Mouse (Mus musculus) kidney, adult 8-10 months (tissue): ENCODE results near the gene Calr4.
A peak's percentile ranks its signal among the peaks of the same experiment; 100 is the strongest.

Experiments
- DNase-seq, 2 experiments: peaks; one replicate each; pipeline ENCODE4 v3.0.0; 2022

The Calr4 gene

DNA sequence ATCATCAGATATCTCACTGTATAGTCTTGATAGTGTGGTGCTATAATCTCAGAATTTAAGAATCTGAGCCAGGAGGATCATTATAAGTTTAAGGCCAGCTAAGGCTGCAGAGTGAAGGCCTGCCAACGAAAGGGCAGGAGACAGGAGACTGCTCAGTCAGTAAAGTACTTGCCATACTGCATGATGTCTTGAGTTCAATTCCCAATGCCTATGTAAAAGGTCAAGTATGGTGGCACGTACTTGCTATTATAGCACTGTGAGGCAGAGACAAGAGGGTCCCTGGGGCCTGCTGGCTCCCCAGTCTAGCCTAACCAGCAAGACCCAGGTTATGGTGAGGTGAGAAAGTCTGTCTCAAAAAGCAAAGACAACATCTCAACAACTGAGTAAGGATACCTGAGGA lies at the start of gene Calr4:
Gene Calr4, plus strand, starts transcription at position 301 of the 400 bp plus-strand sequence.
- no peak for DNase-seq

DNA sequence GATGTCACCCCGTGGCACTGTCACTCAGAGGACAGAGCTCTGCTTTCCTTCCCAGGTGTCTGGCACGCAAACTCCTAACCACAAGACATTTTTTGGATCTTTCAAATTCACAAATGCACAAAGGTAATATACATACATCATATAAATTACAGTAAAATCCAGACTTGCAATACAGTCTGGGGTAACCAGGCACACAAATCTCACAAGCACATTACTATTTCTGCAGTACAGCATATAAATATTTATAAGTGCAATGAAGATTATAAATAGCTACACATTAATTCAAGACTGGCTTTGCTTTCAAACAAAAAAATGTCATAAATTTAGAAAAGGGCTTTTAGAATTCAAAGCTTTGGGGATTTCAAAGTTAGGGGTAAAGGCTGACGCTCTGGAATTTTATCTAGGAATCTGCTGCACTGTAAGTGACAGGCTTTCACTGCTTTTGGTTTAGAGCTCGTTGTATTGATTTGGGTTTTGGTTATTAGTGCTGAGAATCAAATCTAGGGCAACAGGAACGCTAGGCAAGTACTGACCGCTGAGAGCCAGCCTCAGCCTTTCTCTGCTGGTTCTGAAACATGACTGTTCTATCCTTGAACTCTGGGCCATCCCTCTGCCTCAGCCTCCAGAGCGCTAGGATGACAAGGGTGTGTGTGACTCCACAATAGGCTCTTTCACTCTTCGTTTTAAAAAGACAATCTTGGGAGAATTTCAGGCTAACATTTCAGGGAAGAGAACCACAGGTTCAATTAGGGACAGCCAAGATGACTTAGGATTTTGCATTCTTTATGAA lies 48.5 kb upstream of the Calr4 start:
- no peak for DNase-seq

DNA sequence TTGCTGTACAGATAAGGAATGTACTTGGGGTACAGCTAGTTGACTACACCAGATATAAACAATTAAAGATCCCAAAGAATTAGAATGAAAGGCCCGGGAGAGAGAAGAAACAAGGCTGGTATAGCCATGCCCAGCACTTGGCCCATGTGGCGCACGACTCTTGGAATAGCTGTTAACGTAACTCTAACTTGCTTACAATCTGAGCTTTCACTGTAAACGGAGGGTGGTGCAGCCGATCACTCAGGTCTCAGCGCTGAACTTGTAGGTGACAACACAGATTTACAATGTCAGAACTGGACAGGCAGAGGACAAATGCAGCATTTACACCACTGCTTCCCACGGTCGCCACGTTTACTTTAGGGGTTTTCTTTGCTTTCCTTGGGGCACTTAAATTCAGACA lies 42.7 kb upstream of the Calr4 start:
- no peak for DNase-seq

- no peak for DNase-seq
Observed at GRCm38 (mm10) chr4:109193886-109194285, 40.4 kb upstream of the Calr4 start.

DNA sequence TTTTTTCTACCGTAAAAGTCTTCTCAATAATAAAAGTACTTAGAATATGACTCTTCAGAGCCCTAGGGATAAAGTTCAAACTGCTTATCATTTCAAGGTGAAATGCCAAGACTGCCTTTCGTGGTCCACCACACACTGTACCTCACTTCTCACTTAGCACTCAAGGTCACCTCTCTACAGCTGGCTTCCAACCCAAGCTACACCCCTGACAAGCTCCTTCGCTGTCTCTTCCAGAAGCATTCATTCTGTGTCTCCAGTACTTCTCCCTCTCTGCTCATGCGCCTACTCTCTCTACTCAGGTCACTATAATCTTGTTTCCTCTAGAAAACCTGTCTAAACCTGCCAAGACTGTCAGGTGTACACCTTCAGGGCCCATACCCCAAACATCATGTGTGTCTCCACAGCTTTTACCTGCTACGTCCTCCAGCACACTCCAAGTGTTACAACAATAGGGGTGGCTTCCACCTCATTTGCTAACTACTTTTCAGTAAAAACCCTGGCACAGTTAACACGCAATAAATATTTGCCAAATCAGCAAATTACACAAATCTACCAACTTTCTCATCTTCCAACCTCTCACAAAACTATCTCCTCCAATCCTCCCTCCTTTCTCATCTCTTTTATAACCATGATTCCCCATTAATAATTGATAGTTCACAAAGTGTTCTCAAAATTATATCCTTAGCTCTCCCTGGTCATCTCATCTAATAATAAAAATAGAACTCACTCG lies 38.2 kb upstream of the Calr4 start:
- peak in 1 of 2 experiments; percentile 40 for DNase-seq

GRCm38 (mm10) chr4:109199069-109199468 lies 35.2 kb upstream of the Calr4 start:
- DNase-seq = no peak

- DNase-seq = peak; percentile 96 to 98
Observed at GRCm38 (mm10) chr4:109201582-109202424, 32.5 kb upstream of the Calr4 start, which contains the start of gene Osbpl9. Gene Osbpl9, minus strand, starts transcription at chr4:109202272.

DNA sequence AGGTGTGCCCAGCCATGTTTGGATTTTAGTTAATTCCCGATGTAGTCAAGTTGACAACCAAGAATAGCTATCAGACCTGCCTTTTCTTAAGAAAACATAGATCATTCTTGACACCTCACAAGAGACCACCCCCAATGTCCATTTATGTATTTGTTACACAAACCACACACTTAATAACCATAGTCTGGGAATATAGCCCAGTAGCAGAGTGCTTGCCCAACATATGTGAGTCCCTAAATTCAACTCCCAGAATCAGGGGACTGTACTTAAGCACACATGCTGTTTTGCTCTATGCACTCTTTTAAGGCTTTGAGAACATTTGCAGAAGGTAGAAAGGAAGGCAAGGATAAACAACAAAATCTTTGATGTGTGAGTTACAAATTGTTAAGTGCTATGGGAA lies 30.4 kb upstream of the Calr4 start:
- DNase-seq = no peak

DNA sequence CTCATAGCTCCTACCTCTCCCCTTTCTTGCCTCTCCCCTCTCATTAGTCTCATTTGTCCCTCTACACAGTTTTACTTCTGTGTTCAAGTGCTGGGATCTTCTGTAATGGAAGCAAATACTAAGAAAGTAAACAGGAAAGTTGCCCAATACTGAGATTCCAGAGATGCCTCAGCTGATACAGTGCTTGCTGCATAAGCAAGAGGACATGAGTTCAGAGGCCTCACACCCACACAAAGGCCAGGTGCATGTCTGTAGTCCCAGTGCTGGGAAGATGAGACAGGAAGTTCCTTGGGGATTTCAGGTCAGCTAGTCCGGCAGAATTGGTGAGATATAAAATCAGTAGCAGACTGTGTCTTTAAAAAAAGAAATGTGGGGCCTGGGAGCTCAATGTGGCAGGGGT lies 29.9 kb upstream of the Calr4 start:
- DNase-seq = no peak

DNA sequence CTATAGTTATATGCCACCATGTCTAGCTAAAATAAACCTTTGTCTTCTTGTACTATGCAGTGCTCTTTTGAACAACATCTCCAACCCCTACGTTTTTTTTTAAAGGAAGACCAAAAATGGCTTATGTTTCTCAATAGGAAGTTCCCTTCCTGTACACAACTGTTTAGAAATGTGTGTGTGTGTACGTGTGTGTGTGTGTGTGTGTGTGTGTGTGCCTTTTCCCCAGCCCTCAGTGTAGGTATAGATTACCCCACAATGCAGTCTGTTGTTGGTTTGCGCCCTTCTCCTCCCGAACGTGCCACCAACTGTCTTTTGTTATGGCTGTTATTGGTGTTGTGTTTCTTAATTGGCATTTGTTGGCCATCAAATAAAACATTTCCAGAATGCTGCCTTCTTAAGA lies 26.8 kb upstream of the Calr4 start:
- DNase-seq = no peak

DNA sequence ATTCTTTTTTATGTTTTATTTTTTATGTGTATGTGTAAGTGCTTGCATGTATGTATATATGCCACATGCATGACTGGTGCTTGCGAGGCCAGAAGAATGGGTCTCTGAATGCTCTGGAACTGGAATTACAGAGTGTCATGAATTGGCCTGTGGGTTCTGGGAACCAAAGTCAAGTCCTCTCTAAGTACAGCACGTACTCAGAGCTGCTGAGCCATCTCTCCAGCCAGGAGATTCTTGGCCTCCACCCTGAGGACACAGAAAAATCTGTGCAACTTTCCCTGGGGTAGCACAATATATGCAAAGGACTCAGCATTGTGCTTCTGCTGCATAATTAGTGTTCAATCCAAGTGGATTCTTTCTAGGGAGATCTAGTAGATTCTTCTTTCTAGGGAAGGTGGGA lies 24.0 kb upstream of the Calr4 start:
- DNase-seq = no peak

GRCm38 (mm10) chr4:109210881-109211280 lies 23.4 kb upstream of the Calr4 start:
- DNase-seq = no peak

DNA sequence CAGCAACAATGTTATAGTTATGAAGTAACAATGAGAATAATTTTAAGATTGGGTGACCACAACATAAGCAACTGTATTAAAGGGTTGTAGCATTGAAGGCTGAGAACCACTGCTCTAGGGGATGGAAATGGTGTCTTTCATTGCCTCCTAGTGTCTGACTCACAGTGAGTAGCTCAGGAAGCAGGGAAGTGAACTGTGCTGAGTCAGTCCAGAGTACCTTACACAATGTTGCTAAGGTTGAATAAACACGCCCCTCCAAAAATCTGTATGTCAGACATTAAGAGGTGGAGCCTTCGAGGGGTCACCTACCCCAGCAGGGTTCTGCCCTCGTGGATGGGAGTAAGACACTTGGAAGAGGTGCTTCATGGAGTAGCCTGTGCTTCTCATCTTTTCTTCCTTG lies 20.3 kb upstream of the Calr4 start:
- DNase-seq = no peak

DNA sequence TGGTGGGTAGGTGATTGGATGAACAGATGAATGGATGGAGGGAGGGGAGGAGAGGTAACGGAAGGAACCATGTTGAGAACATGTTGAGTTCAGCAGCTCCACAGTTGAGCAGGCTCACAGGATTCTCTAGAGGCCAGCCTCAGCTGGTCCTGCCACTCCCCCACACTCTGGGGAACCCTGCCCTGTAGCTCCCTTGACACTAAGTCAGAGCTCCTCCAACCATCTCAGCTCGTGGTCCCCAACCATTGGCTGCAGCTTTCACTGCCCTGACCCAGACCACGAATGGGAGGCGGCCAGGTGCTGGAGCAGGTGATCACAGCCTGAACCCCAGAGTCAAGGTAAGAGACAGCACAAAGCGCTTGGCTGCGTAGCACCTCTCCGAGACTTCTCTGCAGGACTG lies 16.3 kb upstream of the Calr4 start:
- no peak for DNase-seq

DNA sequence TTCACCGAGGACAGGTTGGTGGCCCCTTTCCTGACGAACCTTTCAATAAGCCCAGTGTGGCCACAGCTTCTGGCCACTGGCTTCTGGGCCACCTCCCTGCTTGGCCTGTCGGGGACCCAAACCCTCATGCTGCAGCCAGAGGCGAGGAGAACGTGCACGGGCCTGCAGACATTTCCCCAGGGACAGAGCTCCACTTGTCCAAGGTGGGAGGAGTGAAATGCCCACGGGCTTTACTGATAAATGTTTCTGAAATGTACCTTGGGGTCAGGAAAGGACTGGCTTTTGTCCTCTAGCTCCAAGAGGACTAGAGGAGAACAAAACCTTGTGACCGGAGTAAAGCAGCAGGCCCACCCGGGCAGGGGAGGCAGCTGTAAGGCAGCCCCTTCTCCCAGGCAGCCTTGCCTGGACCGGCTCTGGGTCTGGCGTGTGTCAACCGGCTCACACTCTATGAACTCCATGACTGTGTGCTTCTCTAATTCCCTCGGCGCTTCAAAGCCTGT lies 13.8 kb upstream of the Calr4 start:
- no peak for DNase-seq

DNA sequence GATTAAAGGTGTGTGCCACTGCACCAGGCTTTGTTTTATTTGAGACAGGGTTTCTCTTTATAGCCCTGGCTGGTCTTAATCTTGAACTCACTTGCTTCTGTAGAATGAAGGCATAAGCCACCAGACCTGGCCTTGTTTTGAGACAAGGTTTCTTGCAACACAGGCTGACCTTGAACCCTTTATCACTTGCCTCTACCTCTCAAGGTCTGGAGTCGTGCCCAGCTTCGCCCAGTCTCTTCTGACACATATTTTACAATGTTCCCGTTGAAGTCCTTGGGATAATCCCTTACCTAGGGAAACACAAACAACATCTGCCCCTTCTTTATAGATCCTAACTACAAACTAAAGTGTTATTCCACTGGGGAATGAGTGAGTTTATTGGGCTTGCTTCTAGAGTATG lies 12.3 kb upstream of the Calr4 start:
- no peak for DNase-seq

GRCm38 (mm10) chr4:109224762-109225552 lies 9.3 kb upstream of the Calr4 start:
- DNase-seq = no peak

GRCm38 (mm10) chr4:109225606-109226005 lies 8.7 kb upstream of the Calr4 start:
- DNase-seq = no peak

DNA sequence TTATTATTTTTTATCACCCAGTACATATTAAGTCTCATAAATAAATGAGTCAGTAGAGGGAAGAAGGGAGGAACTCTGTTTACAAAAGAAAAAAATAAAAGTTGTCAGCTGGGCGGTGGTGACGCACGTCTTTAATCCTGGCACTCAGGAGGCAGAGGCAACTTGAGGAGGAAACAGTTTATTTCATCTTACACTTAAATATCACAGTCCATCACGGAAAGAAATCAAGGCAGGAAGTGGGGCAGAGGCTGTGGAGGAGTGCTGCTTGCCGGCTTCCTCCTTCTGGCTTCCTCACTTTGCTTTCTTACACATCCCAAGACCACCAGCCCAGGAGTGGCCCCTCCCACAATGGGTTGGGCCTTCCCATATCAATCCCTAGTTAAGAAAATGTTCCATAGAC lies 8.2 kb upstream of the Calr4 start:
- DNase-seq = no peak

- no peak for DNase-seq
Observed at GRCm38 (mm10) chr4:109229766-109230279, 4.5 kb upstream of the Calr4 start.

DNA sequence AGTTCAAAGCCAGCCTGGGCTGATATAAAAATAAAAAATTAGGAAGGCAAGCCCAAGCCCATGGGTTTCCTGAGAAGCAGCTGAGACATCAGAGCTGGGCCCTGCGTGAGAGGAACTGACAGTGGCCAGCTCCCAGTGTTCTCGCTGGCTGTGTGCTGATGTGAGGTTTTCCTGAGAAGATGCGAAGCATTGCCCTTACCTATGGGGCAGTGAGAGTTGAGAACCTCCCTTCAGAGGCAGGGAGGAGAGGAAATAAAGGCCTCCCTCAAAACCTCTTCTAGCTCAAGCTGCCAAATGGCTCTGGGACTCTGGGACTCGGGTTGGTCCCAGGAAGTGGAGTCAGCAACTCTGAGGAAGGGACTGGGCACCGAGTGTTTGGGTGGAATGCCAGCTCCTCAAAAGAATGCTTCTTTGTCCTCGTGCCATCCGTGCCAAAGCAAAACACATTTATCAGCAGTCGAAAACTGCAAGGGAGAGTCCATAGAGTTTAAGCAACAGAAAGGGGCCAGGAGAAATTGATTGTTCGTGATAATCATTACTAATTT lies 593 bp downstream of the Calr4 start:
- DNase-seq = peak in 1 of 2 experiments; percentile 10
